Mouse (Mus musculus) heart, embryonic 13.5 days (tissue): Measurements from ENCODE around the gene Ccr1. TPM values are rescaled to one million over a fixed set of nuclear protein-coding genes. Genes with fewer than 3 reads are reported as not detected.
"Not testable (repeated sequence)": the region's sequence is repeated elsewhere in the genome, so short reads cannot be mapped to it uniquely, and the experiment has no call there.

Experiments used
- ATAC-seq: fragments of 200-750 bp; cut with Nextera tagmentation; 2 replicates; pipeline ENCODE4 v1.8.0; 2017; ENCODE audit warnings: moderate TSS enrichment; ENCODE audit not compliant: insufficient number of reproducible peaks, low FRiP score, low TSS enrichment; ENCODE audit errors: extremely low read depth
- H3K27ac ChIP-seq: fragments of 300-500 bp; sonication (generic); replicated peaks from 2 replicates; pipeline ENCODE4 v1.5.1; 2015; ENCODE audit warnings: moderate library complexity, mild to moderate bottlenecking, inconsistent platforms
- H3K27me3 ChIP-seq: fragments of 300-500 bp; sonication (generic); replicated peaks from 2 replicates; pipeline ENCODE4 v1.6.1; 2015; ENCODE audit warnings: mild to moderate bottlenecking, inconsistent platforms
- H3K36me3 ChIP-seq: fragments of 300-500 bp; sonication (generic); 2 replicates; pipeline ENCODE4 v1.6.1; 2015; ENCODE audit warnings: mild to moderate bottlenecking, inconsistent platforms
- H3K4me1 ChIP-seq: fragments of 300-500 bp; sonication (generic); 2 replicates; pipeline ENCODE4 v1.6.1; 2015; ENCODE audit warnings: inconsistent platforms
- H3K4me2 ChIP-seq: fragments of 300-500 bp; sonication (generic); 2 replicates; pipeline ENCODE4 v1.6.1; 2015; ENCODE audit warnings: inconsistent platforms, mild to moderate bottlenecking, moderate library complexity
- H3K4me3 ChIP-seq: fragments of 300-500 bp; sonication (generic); 2 replicates; pipeline ENCODE4 v1.5.1; 2015; ENCODE audit warnings: moderate library complexity, mild to moderate bottlenecking, inconsistent platforms
- H3K9ac ChIP-seq: fragments of 300-500 bp; sonication (generic); 2 replicates; pipeline ENCODE4 v1.6.1; 2015; ENCODE audit warnings: inconsistent platforms, mild to moderate bottlenecking, moderate library complexity
- H3K9me3 ChIP-seq: fragments of 300-500 bp; sonication (generic); 2 replicates; pipeline ENCODE4 v1.6.1; 2016; ENCODE audit warnings: inconsistent platforms
- WGBS: fragments of 180-500 bp; shearing (Covaris S2); methylation state at CpG from one replicate; pipeline ENCODE4 v1.1.7; 2015; ENCODE audit warnings: mixed read lengths; 5-methylcytosine and 5-hydroxymethylcytosine counted together
- polyA plus RNA-seq: library from polyadenylated mRNA; unstranded; fragments of >200 nt; fragmentation: Nextera tagmentation; extraction: Ambion mirVana; gene quantifications from 2 replicates; pipeline ENCODE4 v1.2.1, GENCODE M21; 2015

Ccr1 gene
- polyA plus RNA-seq, 1 experiment from 2014 or later = 1.4 TPM

GRCm38 (mm10) chr9:123924589-123925066 is 43.9 kb downstream of the Ccr1 start:
- peak; percentile 86 for ATAC-seq
- H3K4me1 ChIP-seq = peaks cover 25% of the 10 kb centered on the region
- peak overlapping the region; percentile 60 for H3K4me3 ChIP-seq
- peaks cover 9% of the 10 kb centered on the region for H3K27me3 ChIP-seq
- H3K9ac ChIP-seq = peak overlapping the region; percentile 84
- peak overlapping the region; percentile 84 for H3K4me2 ChIP-seq
- no peaks in the 10 kb centered on the region for H3K36me3 ChIP-seq
- H3K27ac ChIP-seq = peak overlapping the region; percentile 95
- 1% methylated on average over 43 of the region's 49 CpGs for WGBS
- no peaks in the 10 kb centered on the region for H3K9me3 ChIP-seq

DNA sequence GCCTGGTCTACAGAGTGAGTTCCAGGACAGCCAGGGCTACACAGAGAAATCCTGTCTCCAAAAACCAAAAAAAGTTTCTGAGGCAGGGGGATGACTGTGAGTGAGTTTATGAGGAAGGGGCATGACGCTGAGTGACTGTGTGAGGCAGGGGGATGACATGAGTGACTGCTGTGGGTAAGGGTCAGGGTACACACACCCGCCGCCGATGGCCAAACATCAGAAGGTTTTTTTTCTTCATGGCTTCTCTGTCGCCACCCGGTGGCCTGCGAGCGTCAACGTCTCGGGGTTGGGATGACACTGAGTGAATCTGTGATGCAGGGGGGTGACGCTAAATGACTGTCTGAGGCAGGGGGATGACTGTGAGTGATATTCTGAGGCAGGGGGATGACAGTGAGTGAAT is 44.5 kb downstream of the Ccr1 start:
- not testable (repeated sequence) for H3K9me3 ChIP-seq, H3K36me3 ChIP-seq

DNA sequence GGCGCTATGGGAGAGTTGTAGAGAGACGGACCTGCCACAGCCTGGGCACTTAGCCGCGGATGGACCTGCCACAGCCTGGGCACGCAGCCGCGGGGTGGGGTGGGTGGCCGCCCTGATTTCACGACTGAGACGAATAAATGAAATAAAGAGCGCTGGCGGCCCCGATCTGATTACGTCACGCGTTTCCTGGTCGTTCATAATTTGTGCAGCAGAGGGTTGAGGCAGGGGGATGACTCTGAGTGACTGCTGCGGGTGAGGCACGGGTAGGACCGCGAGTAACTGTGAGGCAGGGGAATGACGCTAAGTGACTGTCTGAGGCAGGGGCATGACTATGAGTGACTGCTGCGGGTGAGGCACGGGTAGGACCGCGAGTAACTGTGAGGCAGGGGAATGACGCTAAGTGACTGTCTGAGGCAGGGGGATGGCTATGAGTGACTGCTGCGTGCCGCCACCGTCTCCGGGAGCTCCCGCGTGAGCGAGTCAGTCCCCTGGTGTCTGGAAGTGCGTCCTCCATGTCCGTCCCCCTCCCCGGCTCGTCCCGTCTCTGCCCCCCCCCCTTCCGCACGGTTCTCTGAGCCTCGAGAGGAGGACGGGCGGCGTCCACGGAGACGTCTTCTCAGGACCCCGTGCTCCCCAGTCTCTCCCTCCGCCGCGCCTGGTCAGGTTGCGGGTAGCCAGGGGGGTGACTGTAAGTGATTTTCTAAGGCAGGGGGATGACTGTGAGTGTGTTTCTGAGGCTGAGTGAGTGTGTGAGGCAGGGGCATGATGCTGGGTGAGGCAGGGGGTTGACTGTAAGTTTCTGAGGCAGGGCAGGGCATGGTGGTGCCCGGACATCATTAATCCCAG is 45.1 kb downstream of the Ccr1 start:
- no peaks in the 10 kb centered on the region for H3K9me3 ChIP-seq
- H3K4me1 ChIP-seq = peaks cover 17% of the 10 kb centered on the region
- peak overlapping the region; percentile 4; the same call in 1 of the 2 replicates for H3K27ac ChIP-seq
- peak overlapping the region; percentile 60 for H3K4me3 ChIP-seq
- ATAC-seq = no peak
- peak overlapping the region; percentile 84 for H3K4me2 ChIP-seq
- no peaks in the 10 kb centered on the region for H3K36me3 ChIP-seq
- WGBS = 1% methylated on average over 43 of the region's 53 CpGs
- peaks cover 9% of the 10 kb centered on the region for H3K27me3 ChIP-seq
- peak overlapping the region; percentile 74 for H3K9ac ChIP-seq

More for the DNA sequence above, 44.5 kb downstream of the Ccr1 start:
- Histone ChIP-seq H3K4me1 (peaks cover 23% of the 10 kb centered on the region), H3K4me3 (peak overlapping the region; percentile 60), H3K27ac (peak overlapping the region; percentile 95), H3K4me2 (peak overlapping the region; percentile 84), H3K9ac (peak overlapping the region; percentile 84)
- WGBS = 0% methylated on average over 11 of the region's 11 CpGs
- not testable (repeated sequence) for H3K27me3 ChIP-seq
- peak; percentile 11; the same call in 1 of the 2 replicates for ATAC-seq

Other genes starting within 250 kb of the Ccr1 start
- gene Cxcr6, start 162.2 kb downstream of the Ccr1 start, polyA plus RNA-seq = 0.17 and 0.23 TPM in 2 replicates
- 23.9 and 27.0 TPM in 2 replicates for gene Fyco1, start 116.8 kb downstream of the Ccr1 start, polyA plus RNA-seq
- not detected in 2 replicates for gene Xcr1, start 106.7 kb downstream of the Ccr1 start, polyA plus RNA-seq
- gene Ccr1l1, start 9.7 kb upstream of the Ccr1 start, polyA plus RNA-seq = not detected in 2 replicates
- gene Ccr3, start 53.3 kb upstream of the Ccr1 start, polyA plus RNA-seq = 0.04 and 0.09 TPM in 2 replicates
- 0.66 and 0.83 TPM in 2 replicates for gene Ccr2, start 133.3 kb upstream of the Ccr1 start, polyA plus RNA-seq
- 0.27 and 0.31 TPM in 2 replicates for gene Ccr5, start 152.9 kb upstream of the Ccr1 start, polyA plus RNA-seq